Mouse (Mus musculus): ENCODE measurements at regions not wholly inside any gene's neighbourhood (a gene's known extent, or its start where the extent isn't known, plus 50 kb on each side); places are given as distances from the start of the nearest gene placed in this dataset.
A peak's percentile ranks its signal among the peaks of the same experiment; 100 is the strongest.

GRCm38 (mm10) chr13:118849541-118849940, 179.9 kb downstream of the Fgf10 start:
- peak in 1 of 2 experiments; percentile 43 for DNase-seq

- no peak for DNase-seq
Observed at GRCm38 (mm10) chr13:118850708-118851107, 181.1 kb downstream of the Fgf10 start.

DNA sequence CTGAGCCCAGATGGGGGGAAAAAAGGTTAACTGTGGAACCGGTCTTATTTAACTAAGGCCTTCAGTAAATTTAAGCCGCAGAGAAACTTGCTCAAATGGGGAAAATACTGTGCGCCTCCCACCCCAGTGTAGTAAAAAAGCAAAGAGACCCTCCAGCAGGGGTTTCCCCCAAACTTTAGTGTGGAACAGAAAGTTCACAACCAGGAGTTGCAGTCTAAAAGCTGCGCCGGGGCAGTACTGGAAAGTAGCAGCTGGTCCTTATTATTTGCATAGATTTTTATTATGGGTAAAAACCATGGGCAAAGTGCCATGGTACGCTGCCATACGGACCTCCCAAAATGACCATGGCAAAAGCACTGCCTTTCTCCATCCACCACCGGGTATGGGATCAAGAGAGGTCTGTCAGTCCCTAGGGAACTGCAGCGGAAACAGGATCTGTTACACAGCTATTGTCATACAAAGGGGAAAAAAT, 216.8 kb downstream of the Fgf10 start:
- no peak for DNase-seq

GRCm38 (mm10) chr13:118895079-118895478, 225.5 kb downstream of the Fgf10 start:
- DNase-seq = no peak

DNA sequence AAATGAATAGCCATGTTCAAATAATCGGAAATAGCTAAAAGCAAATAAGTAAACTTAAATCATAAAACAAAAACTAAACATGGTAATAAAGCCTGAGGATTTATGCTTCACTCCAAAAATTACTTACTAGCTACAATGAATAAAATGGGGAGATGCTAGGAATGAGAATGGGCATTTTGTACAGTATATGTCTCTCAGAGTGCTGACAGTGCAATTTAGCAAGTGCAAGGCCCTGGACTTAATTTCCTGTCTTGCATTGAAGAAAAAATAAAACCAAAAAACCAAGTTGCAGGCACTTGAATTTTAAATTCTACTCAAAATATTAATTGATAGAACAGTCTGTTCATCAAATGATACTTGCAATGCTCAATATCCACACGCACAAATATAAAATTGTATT, 232.4 kb downstream of the Fgf10 start:
- DNase-seq = no peak

DNA sequence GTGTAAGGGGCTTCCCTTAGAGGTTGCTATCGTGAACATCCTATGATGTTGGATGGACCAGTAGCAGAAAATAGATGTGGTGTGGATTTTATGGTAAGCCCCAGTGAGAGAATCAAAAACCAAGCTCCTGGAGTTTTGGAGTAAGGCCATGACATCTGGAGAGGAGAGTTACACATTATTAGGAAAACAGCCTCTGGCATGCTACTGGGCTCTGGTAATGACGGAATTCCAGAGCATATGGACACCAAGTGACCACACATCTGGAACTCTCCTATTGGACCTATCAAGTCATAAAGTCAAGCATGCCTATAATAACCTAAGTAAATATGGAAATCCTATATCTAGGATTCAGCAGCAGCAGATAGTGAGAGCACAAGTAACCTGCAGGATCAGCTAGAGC, 240.8 kb downstream of the Fgf10 start:
- DNase-seq = no peak

GRCm38 (mm10) chr13:118940786-118941185, 271.2 kb downstream of the Fgf10 start:
- peak; percentile 37 to 74 for DNase-seq

DNA sequence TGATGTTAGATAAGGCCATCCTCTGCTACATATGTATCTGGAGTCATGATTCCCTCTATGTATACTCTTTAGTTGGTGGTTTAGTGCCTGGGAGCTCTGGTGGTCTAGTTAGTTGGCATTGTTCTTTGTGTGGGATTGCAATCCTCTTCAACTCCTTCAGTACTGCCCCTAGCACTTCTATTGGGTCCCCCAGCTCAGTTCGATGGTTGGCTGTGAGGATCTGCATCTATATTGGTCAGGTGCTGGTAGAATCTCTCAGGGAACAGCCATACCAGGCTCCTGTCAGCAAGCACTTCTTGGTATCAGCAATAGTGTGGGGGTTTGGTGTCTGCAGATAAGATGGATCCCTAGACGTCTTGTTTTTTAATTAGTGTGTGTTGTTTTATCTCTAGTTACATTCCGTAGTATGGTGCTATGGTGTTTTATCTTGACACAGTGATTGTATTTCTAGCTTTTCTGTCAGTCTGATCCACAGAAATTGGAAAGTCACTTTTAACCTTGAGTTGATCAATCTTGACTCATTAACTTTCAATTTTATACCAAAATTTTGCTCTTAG, 296.6 kb downstream of the Fgf10 start:
- no peak for DNase-seq

DNA sequence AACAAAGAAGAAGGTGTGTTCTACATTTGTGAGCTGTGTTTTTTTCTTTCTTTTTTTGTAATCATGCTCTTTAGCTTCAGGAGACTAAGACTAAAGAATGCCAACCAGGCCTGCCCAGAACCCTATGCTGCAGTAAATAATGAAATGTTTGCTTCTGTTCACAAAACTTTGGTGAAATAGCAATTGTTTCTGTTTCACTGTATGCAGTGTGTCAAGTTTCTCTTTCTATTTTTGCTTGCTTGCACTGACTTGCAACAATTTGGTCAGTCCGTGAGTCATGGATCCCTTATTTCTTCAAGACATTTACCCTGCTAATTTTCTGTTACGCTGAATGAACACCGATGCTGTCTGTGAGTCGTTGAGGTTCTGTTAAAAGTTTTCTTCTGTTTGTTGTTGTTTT, 298.1 kb downstream of the Fgf10 start:
- no peak for DNase-seq

- DNase-seq = no peak
Observed at GRCm38 (mm10) chr13:118975008-118975407, 305.4 kb downstream of the Fgf10 start.

DNA sequence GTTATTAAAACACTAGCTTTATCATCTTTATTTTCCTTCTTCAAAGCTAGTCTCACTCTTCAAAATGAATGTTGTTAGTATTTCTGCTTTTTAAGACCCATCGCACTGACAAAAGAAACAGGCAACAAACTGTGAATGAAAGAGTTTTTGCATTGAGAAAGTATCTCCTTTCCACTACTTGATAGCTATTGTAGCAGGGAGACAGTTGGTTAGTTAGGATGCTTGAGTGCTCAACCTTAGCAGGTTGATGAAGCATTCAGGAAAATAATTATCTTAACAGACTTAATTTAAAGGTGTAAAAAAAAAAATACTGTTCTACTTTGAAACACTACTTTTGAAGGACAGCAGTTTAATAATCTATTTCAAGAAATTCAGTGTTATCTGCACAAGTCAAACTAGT, 305.9 kb downstream of the Fgf10 start:
- DNase-seq = no peak

GRCm38 (mm10) chr13:118979505-118979904, 309.9 kb downstream of the Fgf10 start:
- no peak for DNase-seq

DNA sequence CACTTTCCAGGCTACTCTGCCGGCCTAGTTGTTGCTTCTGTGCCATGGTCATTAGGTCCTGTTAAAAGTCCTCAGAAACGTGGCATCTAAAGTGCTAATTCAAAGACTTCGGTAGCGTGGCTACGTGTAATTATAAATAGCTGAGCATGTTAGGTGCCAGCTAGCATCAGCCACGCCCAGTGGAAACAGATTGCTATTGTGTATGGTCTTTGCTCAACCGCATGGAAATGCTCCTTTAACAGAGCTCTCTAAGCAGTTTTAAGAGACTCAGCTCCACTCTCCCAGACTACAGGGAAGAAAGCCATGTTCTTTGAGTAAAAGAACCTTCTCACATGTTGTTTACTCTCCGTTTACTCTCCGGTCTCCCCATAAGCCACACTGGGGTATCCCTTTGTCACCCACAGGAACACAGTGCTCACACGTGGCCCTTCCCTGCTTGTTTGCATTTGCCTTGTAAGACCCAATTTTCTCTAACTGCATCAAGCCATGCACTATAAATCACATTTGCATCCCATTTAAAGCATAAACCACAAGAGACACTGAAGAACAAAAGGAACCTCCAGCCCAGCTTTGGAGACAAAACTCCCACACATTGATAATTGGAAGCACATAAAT, 311.7 kb downstream of the Fgf10 start:
- DNase-seq = no peak

GRCm38 (mm10) chr13:118985285-118985684, 315.7 kb downstream of the Fgf10 start:
- no peak for DNase-seq

DNA sequence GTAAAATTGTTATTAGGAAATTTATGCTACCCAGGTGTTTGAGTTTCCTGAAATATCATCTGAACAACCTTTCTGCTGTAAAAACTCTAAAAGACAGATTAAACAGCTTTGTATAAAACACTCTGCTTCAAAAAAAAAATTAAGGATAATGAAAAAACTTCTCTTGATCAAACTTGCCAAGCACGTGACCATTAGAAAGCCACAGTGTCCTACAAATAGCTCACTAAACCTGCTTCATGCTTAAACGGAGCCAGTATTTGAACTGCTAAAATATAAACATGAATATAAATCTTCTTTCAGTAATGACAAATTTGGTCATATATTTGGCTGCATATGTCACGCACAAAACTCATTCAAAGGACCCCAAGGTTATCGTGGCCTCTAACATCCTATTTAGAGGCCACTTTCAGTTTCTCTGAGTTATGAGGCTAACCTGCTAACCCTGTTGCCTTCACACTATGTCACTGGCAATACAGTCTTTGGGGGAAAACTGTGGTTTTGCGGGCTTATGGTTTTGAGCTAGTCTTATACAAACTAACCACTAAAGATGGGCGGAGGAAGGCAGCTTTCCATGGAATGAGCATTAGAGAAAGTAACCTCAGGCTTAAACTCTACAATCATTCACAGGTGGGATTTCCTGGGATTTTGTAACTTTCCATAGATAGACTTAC, 355.8 kb downstream of the Fgf10 start:
- no peak for DNase-seq

- DNase-seq = no peak
Observed at GRCm38 (mm10) chr13:119039616-119040015, 370.0 kb downstream of the Fgf10 start.

GRCm38 (mm10) chr13:119045112-119045511, 375.5 kb downstream of the Fgf10 start:
- no peak for DNase-seq

DNA sequence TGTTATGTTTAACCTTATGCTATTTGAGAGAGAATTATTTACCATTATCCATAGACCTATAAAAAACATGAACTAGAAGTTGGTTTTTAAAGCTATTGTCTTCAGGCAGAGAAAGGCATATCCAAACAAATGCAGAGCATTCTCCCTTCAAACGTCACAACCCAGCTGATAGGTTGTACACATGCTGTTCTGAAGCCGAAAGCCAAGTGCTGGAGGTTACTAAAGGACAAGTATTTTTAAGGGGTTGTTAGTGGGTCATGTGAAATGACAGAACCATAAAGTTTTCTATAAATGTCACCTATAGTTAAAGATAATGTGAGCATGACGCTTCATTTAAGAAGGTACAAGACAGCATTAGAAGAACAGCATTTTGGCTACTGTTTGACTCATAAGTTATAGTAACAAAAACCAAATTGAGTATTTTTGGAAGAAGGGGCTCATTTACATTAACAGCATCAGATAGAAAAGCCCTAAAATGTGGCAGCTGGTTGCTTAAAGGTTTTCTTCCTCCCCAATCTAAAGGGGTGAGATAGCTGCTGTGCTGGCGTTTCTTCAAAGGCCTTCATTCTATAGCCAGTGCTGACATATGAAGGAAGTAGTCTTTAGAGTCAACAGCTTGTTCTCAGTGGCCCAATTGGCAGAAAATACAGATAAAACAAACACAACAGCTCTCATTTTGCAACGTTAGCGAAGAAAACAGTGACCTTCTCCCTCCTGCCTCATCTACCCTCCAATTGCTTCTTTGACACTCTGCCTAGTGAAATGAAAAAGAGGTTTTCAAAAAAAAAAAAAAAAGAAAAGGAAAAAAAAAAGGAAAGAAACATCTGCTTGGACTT, 359.4 kb upstream of the Paip1 start:
- DNase-seq = peak in 1 of 2 experiments; percentile 9

DNA sequence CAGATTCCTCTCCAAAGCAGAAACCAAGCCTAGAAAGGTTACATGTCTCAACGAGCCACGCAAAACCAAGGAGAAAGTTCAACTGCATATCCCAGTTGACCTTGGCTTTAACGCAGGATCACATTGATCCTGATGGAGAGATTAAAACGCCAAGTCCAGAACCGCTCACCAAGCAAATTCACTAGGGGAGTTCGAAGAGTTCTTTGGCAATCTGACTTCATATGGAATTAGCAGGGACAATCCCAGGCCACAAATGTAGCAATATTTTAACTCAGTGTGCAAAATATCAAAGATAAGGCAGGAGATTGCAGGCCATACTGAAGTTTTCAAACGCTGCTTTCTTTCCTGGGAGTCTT, 358.8 kb upstream of the Paip1 start:
- DNase-seq = peak in 1 of 2 experiments; percentile 39

DNA sequence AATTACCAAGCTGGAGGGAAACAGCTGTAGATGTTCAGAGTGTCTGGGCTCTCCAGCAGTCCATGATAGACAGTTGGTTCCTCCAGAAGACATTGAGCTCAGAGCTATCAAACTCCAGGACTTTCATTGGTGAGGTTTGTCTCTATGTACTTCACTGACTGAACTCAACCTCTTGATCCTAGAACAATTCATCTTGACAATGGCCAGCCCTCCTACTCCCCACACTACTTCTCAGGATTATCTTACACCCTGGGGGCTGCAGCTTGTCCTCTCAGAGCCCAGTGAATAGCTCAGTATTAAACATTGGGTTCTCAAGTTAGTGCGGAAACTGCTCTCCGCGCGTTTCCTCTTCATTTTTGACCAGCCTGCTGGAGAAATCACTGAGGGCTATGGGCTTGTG, 349.2 kb upstream of the Paip1 start:
- no peak for DNase-seq

- DNase-seq = no peak
Observed at GRCm38 (mm10) chr13:119081691-119082090, 346.7 kb upstream of the Paip1 start.

DNA sequence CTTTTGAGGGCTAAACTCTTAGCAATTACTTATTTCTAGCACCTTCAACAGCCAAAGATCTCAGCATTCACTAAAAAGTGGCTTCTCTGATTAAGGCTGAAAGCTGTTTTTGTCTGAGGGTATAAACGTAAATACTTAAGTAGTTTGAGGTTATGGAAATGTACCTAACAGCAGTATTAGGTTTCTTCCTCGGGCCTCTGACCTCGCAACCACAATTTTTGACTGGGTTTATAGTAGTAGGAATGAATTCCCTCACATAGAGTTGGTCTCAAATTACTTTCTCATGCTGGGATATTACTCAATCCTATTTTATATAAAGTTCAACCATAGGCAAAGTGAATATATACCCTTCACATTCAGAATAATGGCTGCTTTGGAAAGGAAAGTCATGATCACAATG, 310.5 kb upstream of the Paip1 start:
- no peak for DNase-seq

DNA sequence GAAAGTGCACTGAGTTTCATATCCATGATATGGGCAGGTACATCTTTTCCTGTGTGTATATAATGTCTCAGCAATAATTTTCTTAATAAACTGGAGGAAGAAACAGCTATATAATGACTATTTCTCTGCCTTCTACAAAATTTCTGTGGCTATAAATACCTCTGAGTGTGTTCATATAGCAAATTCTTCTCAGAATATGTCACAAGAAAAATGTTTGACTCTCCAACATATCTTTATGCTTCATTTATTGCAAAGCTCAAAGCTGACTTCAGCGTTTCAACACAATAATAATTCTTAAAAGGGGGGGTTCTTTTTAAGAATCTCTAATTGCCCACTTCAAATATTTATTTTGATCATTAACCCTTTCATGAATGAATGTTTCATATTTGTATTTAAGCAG, 310.0 kb upstream of the Paip1 start:
- DNase-seq = no peak
